Mouse (Mus musculus): ENCODE data around the gene Klhl10. TPM values are rescaled to one million over a fixed set of nuclear protein-coding genes. Genes with fewer than 3 reads are reported as not detected.

Klhl10 gene
- polyA plus RNA-seq, 1 experiment from 2014 or later: 0.51 TPM

DNA sequence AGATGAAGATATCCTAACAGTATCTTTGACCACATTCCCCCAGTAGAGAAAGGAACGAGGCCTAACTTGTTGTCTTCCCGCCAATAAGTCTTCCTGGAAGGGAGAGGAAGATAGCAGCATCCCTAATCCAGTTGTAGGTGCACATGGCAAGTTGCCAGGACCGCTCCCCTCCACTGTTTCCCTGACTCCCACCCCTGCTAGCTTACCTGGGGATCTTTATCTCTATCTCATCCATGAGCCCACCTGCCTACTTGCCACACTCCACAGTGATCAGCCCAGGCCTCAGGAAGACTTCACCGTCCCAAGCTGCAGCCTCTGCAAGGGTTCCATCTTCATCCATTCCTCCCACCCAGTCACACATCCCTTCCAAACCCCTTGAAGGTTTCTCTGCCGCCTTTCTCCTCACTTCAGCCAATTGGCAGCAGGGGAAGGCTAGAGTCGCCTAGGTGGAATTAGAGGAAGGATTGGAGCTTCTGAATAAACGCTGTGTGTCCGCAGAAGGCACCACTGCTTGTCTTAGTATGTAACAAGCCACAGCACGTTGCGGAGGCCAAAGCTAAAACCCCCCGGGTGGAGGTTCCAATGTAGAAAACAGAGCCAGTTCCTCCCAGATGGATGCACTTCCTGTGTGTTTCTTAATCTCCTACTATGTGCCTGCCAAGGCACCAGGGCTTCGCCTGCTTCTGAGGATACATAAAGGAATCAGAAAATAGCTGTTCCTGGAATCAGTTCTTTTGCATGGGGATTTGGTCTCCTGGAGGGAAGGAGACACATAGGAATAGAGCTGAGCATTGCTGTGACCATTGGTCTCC, 41.8 kb upstream of the Klhl10 start:
- H3K27me3 ChIP-seq: peaks cover 30% of the 10 kb centered on the region
- no peaks in the 10 kb centered on the region for H3K9me3 ChIP-seq
- H3K4me2 ChIP-seq: no peak overlapping the region
- H3K4me1 ChIP-seq: peaks cover 36% of the 10 kb centered on the region
- ATAC-seq (ENCODE audit: low FRiP score): no peak
- no peak overlapping the region for H3K9ac ChIP-seq
- no peaks in the 10 kb centered on the region for H3K36me3 ChIP-seq (replicated peaks)
- WGBS: 79% methylated on average over 12 of the region's 12 CpGs
- H3K4me3 ChIP-seq (replicated peaks): no peak overlapping the region
- H3K27ac ChIP-seq: no peak overlapping the region

GRCm38 (mm10) chr11:100400842-100401241, 40.9 kb upstream of the Klhl10 start:
- Histone ChIP-seq H3K4me2 (no peak overlapping the region), H3K4me1 (peaks cover 27% of the 10 kb centered on the region), H3K27me3 (peaks cover 21% of the 10 kb centered on the region), H3K4me3 (replicated peaks) (no peak overlapping the region), H3K9me3 (no peaks in the 10 kb centered on the region), H3K27ac (no peak overlapping the region), H3K9ac (no peak overlapping the region), H3K36me3 (replicated peaks) (no peaks in the 10 kb centered on the region)
- no peak for ATAC-seq (ENCODE audit: low FRiP score)
- 80% methylated on average over 6 of the region's 6 CpGs for WGBS

- Histone ChIP-seq H3K4me1 (peaks cover 14% of the 10 kb centered on the region), H3K27me3 (peaks cover 7% of the 10 kb centered on the region), H3K27ac (no peak overlapping the region), H3K4me2 (no peak overlapping the region), H3K4me3 (replicated peaks) (no peak overlapping the region), H3K9ac (no peak overlapping the region), H3K9me3 (no peaks in the 10 kb centered on the region), H3K36me3 (replicated peaks) (no peaks in the 10 kb centered on the region)
- no peak for ATAC-seq (ENCODE audit: low FRiP score)
- 48% methylated on average over 6 of the region's 6 CpGs for WGBS
These were observed 39.5 kb upstream of the Klhl10 start for GRCm38 (mm10) chr11:100402240-100402639.

GRCm38 (mm10) chr11:100402682-100403081, 39.0 kb upstream of the Klhl10 start:
- Histone ChIP-seq H3K27me3 (peaks cover 4% of the 10 kb centered on the region; the same call in 1 of the 2 replicates), H3K9ac (no peak overlapping the region), H3K9me3 (no peaks in the 10 kb centered on the region), H3K4me3 (replicated peaks) (no peak overlapping the region), H3K36me3 (replicated peaks) (no peaks in the 10 kb centered on the region), H3K4me1 (peaks cover 12% of the 10 kb centered on the region; the same call in 1 of the 2 replicates), H3K27ac (no peak overlapping the region), H3K4me2 (no peak overlapping the region)
- WGBS: 75% methylated on average over 2 of the region's 2 CpGs
- no peak for ATAC-seq (ENCODE audit: low FRiP score)

DNA sequence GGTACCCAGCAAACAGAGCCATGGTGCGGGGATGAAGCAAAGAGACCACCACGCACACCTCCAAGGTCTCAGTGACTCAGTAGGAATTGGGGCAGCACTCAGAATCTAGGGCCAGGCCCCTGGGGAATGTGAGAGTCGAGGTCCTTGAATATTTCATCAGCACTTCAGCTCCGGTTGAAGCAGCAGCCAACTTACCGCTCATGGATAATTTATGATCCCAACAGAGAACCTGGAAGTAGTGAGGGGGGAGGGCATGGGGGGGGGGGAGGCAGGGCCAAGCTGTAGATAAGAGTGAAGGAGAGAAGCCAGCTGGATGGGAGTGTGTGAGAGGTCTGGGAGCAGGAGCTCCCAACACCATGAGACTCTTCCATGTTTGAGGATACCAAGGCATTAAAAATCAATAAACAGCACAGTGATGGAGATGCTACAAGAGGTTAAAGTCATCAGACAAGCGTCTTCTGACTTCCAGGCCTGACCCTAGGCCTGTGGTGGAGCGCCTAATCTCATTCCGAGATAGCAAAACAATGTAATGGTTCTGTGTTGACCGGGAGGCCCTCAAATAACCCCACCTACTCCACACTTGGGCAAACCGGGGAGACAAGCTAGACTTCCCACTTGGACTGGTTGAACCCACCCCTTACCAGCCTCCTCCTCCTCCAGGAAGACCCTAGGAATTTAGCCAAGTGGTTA, 38.1 kb upstream of the Klhl10 start:
- no peak overlapping the region for H3K27ac ChIP-seq
- peaks cover 4% of the 10 kb centered on the region; the same call in 1 of the 2 replicates for H3K27me3 ChIP-seq
- H3K9ac ChIP-seq: no peak overlapping the region
- no peak for ATAC-seq (ENCODE audit: low FRiP score)
- 83% methylated on average over 10 of the region's 10 CpGs for WGBS
- no peaks in the 10 kb centered on the region for H3K9me3 ChIP-seq
- H3K36me3 ChIP-seq (replicated peaks): no peaks in the 10 kb centered on the region
- H3K4me3 ChIP-seq (replicated peaks): no peak overlapping the region
- peaks cover 10% of the 10 kb centered on the region; the same call in 1 of the 2 replicates for H3K4me1 ChIP-seq
- H3K4me2 ChIP-seq: no peak overlapping the region

DNA sequence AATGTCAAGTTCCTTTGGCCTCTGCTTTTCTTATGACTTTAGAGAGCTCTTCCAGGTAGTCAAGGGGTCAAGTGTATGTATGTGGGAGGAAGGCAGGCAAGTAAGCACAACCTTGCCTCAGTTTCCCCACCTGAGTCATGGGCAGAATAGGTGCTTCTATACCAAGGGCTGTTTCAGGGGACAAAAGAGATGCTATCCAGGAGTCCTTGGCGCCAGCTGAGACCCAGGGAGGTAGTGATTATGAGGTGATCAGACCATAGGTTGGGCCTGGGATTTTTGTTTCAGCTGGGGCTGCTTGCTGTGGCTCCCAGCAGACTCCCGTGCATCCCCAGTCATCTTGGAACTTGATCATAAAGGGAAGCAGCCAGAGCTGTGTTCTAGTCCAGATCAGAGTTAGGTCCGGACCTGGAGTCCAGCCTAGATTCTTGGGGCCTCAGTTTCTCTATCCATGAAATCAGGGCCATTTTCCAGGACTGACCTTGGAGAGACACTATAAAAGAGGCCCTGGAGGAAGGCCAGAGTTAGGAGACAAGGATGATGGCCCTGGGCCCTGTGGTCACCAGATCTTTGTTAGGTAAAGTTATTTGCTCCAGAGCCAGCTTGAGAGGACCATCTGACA, 37.2 kb upstream of the Klhl10 start:
- no peak for ATAC-seq (ENCODE audit: low FRiP score)
- H3K4me3 ChIP-seq (replicated peaks): no peak overlapping the region
- H3K4me1 ChIP-seq: peaks cover 10% of the 10 kb centered on the region; the same call in 1 of the 2 replicates
- H3K9ac ChIP-seq: no peak overlapping the region
- H3K4me2 ChIP-seq: no peak overlapping the region
- no peaks in the 10 kb centered on the region for H3K9me3 ChIP-seq
- WGBS: 80% methylated on average over 3 of the region's 3 CpGs
- H3K36me3 ChIP-seq (replicated peaks): no peaks in the 10 kb centered on the region
- peaks cover under 1% of the 10 kb centered on the region; the same call in 1 of the 2 replicates for H3K27me3 ChIP-seq
- no peak overlapping the region for H3K27ac ChIP-seq

DNA sequence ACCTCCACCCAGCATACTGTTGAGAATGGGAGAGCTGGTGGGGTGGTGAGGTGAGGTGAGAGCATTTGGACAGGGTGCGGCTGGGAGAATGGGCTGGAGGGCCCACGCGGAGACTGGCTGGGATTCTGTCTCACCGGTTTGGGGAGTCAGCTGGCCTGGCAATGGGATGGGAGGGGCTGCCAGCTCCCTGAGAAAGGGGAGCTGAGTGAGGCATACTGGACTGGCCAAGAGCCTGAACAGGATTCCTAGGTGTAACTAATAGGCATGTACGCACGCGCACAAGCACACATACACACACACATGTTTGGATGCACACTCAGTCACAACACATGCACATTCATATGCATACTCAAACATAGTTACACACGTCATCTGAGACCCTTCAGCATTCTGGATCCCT, 35.4 kb upstream of the Klhl10 start:
- H3K27me3 ChIP-seq: no peaks in the 10 kb centered on the region
- H3K36me3 ChIP-seq (replicated peaks): no peaks in the 10 kb centered on the region
- no peak overlapping the region for H3K27ac ChIP-seq
- 90% methylated on average over 8 of the region's 8 CpGs for WGBS
- H3K9ac ChIP-seq: no peak overlapping the region
- no peak overlapping the region for H3K4me2 ChIP-seq
- ATAC-seq (ENCODE audit: low FRiP score): no peak
- H3K9me3 ChIP-seq: no peaks in the 10 kb centered on the region
- no peak overlapping the region for H3K4me3 ChIP-seq (replicated peaks)
- peaks cover 10% of the 10 kb centered on the region; the same call in 1 of the 2 replicates for H3K4me1 ChIP-seq

DNA sequence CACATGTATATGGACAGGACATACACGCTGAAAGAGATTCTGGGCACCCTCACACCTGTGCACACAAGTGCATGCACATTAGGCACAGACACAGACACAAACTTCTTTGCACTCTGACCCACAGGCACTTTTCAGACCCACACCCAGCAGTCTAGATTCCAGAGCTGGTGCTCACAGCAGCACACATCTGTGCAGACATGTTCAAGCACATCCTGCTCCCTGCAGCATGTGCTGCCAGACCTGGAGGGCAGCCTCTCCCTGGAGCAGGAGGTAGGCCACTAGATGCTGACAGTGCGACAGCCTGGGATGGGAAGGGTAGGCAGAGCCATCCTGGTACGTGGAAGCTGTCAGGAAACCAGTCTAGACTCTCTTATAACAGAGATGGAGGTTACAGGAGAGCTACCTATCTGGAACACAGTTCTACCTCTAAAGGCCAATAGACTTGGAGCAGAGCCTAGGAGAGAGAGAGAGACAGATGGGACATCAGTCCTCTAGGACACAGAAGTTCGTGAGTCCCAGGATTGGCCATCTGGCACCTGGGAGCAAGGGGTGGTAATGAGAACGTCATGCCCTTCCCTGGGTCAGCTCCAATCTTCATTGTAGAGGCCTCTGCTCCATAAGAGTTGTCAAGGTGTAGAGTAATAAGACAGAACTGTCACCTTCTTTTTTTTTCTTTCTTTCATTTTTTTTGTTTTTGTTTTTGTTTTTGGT, 34.6 kb upstream of the Klhl10 start:
- 88% methylated on average over 5 of the region's 5 CpGs for WGBS
- Histone ChIP-seq H3K27me3 (no peaks in the 10 kb centered on the region), H3K4me1 (peaks cover 15% of the 10 kb centered on the region), H3K4me2 (no peak overlapping the region), H3K27ac (no peak overlapping the region), H3K36me3 (replicated peaks) (no peaks in the 10 kb centered on the region), H3K4me3 (replicated peaks) (no peak overlapping the region), H3K9me3 (no peaks in the 10 kb centered on the region), H3K9ac (no peak overlapping the region)
- no peak for ATAC-seq (ENCODE audit: low FRiP score)

GRCm38 (mm10) chr11:100408076-100408834, 33.5 kb upstream of the Klhl10 start:
- Histone ChIP-seq H3K4me1 (peaks cover 18% of the 10 kb centered on the region), H3K4me2 (no peak overlapping the region), H3K4me3 (replicated peaks) (no peak overlapping the region), H3K9me3 (no peaks in the 10 kb centered on the region), H3K36me3 (replicated peaks) (no peaks in the 10 kb centered on the region), H3K27ac (no peak overlapping the region), H3K9ac (no peak overlapping the region), H3K27me3 (peaks cover 2% of the 10 kb centered on the region; the same call in 1 of the 2 replicates)
- no peak for ATAC-seq (ENCODE audit: low FRiP score)
- WGBS: 40% methylated on average over 10 of the region's 10 CpGs

- 91% methylated on average over 12 of the region's 12 CpGs for WGBS
- no peak for ATAC-seq (ENCODE audit: low FRiP score)
These were observed 32.8 kb upstream of the Klhl10 start for GRCm38 (mm10) chr11:100408835-100409462.

DNA sequence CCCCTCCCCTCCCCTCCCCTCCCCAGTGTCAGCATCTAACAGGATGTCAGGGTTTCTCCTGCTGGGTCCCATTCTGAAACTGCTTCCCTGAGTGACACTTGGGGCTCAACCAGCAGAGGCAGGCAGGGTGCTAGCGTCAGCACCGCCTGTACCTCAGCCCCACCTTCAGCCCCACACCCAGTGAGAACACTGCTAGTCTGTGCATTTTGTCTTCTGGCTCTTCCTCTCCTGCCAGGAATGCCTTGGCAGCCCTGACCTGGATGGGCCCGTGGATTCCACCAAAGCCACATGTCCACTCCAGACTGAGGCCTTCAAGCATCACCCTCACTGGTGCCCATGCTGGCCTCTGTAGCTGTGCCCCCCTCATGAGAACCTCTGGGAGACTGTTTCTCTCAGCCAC, 32.0 kb upstream of the Klhl10 start:
- ATAC-seq (ENCODE audit: low FRiP score): no peak
- H3K27me3 ChIP-seq: peaks cover 14% of the 10 kb centered on the region
- no peak overlapping the region for H3K4me2 ChIP-seq
- 83% methylated on average over 3 of the region's 3 CpGs for WGBS
- H3K9me3 ChIP-seq: no peaks in the 10 kb centered on the region
- H3K9ac ChIP-seq: no peak overlapping the region
- no peak overlapping the region for H3K4me3 ChIP-seq (replicated peaks)
- peaks cover 28% of the 10 kb centered on the region for H3K4me1 ChIP-seq
- no peak overlapping the region for H3K27ac ChIP-seq
- no peaks in the 10 kb centered on the region for H3K36me3 ChIP-seq (replicated peaks)

More at GRCm38 (mm10) chr11:100408835-100409462, 32.8 kb upstream of the Klhl10 start:
- Histone ChIP-seq H3K9ac (no peak overlapping the region), H3K27me3 (peaks cover 9% of the 10 kb centered on the region), H3K4me3 (replicated peaks) (no peak overlapping the region), H3K36me3 (replicated peaks) (no peaks in the 10 kb centered on the region), H3K9me3 (no peaks in the 10 kb centered on the region), H3K4me1 (peaks cover 23% of the 10 kb centered on the region), H3K27ac (no peak overlapping the region), H3K4me2 (no peak overlapping the region)
